Mouse (Mus musculus) C2C12 (cell line): ENCODE results near the gene Tmcc3. TPM values are rescaled to one million over a fixed set of nuclear protein-coding genes. Genes with fewer than 3 reads are reported as not detected.

Experiments used
- H3K27me3 ChIP-seq: one replicate; pipeline ENCODE4 v1.6.1; 2011; ENCODE audit not compliant: control insufficient read depth, insufficient read depth, insufficient read length
- H3K36me3 ChIP-seq: one replicate; pipeline ENCODE4 v1.6.1; 2011; ENCODE audit not compliant: control insufficient read depth, insufficient read depth
- H3K4me3 ChIP-seq: one replicate; pipeline ENCODE4 v1.5.1; 2011; ENCODE audit warnings: mild to moderate bottlenecking, control low read depth; ENCODE audit not compliant: poor library complexity, insufficient read depth, severe bottlenecking
- H3K79me2 ChIP-seq: one replicate; pipeline ENCODE4 v1.6.1; 2011; ENCODE audit not compliant: control insufficient read depth, insufficient read depth
- H3K79me3 ChIP-seq: one replicate; pipeline ENCODE4 v1.6.1; 2011; ENCODE audit warnings: low read depth, control low read depth
- H3ac ChIP-seq: one replicate; pipeline ENCODE3; 2011; ENCODE audit warnings: low read depth; ENCODE audit not compliant: control insufficient read depth, insufficient read length
- CEBPB ChIP-seq: IDR thresholded peaks from one replicate; pipeline ENCODE4 v1.6.1; 2011; ENCODE audit warnings: low read depth, mild to moderate bottlenecking, control low read depth, moderate library complexity
- CTCF ChIP-seq: IDR thresholded peaks from one replicate; pipeline ENCODE4 v1.5.1; 2011; ENCODE audit not compliant: control insufficient read depth, insufficient read depth, insufficient read length
- FOSL1 ChIP-seq: IDR thresholded peaks from one replicate; pipeline ENCODE4 v1.8.0; 2011; ENCODE audit warnings: mild to moderate bottlenecking, low read length; ENCODE audit not compliant: poor library complexity, insufficient read depth, severe bottlenecking
- MAX ChIP-seq: IDR thresholded peaks from one replicate; pipeline ENCODE4 v1.6.1; 2011; ENCODE audit warnings: mild to moderate bottlenecking, control low read depth
- MYOD1 ChIP-seq: IDR thresholded peaks from one replicate; pipeline ENCODE4 v1.6.1; 2011; ENCODE audit warnings: low read depth; ENCODE audit not compliant: control insufficient read depth, insufficient read length
- MYOG ChIP-seq: IDR thresholded peaks from one replicate; pipeline ENCODE4 v1.6.1; 2011; ENCODE audit not compliant: control insufficient read depth, insufficient read length; ENCODE audit errors: extremely low read depth
- USF1 ChIP-seq: IDR thresholded peaks from one replicate; pipeline ENCODE4 v1.6.1; 2011; ENCODE audit warnings: low read depth, mild to moderate bottlenecking, control low read depth, moderate library complexity
- polyA plus RNA-seq: library from polyadenylated mRNA; unstranded; fragments of >200 nt; fragmentation: generic; extraction: Trizol; gene quantifications from one replicate; pipeline ENCODE4 v1.2.1, GENCODE M21; 2012; ENCODE audit warnings: missing spikeins

The Tmcc3 gene
- polyA plus RNA-seq, 1 experiment = 3.5 TPM

GRCm38 (mm10) chr10:94458690-94459089 is 146.9 kb downstream of the Tmcc3 start:
- no peaks in the 10 kb centered on the region for H3K36me3 ChIP-seq
- no peak for TF ChIP-seq FOSL1
- peak; percentile 51 for TF ChIP-seq MYOD1
- H3K27me3 ChIP-seq = no peaks in the 10 kb centered on the region

GRCm38 (mm10) chr10:94461378-94461777 is 149.6 kb downstream of the Tmcc3 start:
- Histone ChIP-seq H3K36me3 (no peaks in the 10 kb centered on the region), H3K4me3 (no peak overlapping the region), H3K79me2 (no peaks in the 10 kb centered on the region), H3K27me3 (no peaks in the 10 kb centered on the region), H3K79me3 (no peaks in the 10 kb centered on the region), H3ac (no peak overlapping the region)
- no peak for TF ChIP-seq MAX

More at GRCm38 (mm10) chr10:94458690-94459089, 146.9 kb downstream of the Tmcc3 start:
- Histone ChIP-seq H3K79me3 (no peaks in the 10 kb centered on the region), H3K79me2 (no peaks in the 10 kb centered on the region), H3K4me3 (no peak overlapping the region), H3ac (no peak overlapping the region)

GRCm38 (mm10) chr10:94461871-94462270 is 150.1 kb downstream of the Tmcc3 start:
- Histone ChIP-seq H3K79me3 (no peaks in the 10 kb centered on the region), H3K4me3 (no peak overlapping the region), H3ac (no peak overlapping the region), H3K79me2 (no peaks in the 10 kb centered on the region), H3K36me3 (no peaks in the 10 kb centered on the region), H3K27me3 (no peaks in the 10 kb centered on the region)
- TF ChIP-seq MYOG = no peak
- TF ChIP-seq USF1 = no peak
- no peak for TF ChIP-seq MAX
- TF ChIP-seq FOSL1 = no peak
- no peak for TF ChIP-seq MYOD1
- TF ChIP-seq CEBPB = no peak
- TF ChIP-seq CTCF = no peak

GRCm38 (mm10) chr10:94462386-94463064 is 150.8 kb downstream of the Tmcc3 start:
- TF ChIP-seq CEBPB (no peak), FOSL1 (no peak)
- no peak overlapping the region for H3ac ChIP-seq
- H3K79me2 ChIP-seq = no peaks in the 10 kb centered on the region
- H3K4me3 ChIP-seq = no peak overlapping the region
- H3K27me3 ChIP-seq = no peaks in the 10 kb centered on the region
- H3K79me3 ChIP-seq = no peaks in the 10 kb centered on the region
- no peaks in the 10 kb centered on the region for H3K36me3 ChIP-seq

- TF ChIP-seq MYOD1 = no peak
- TF ChIP-seq MAX = no peak
- TF ChIP-seq USF1 = no peak
- no peak for TF ChIP-seq CTCF
- TF ChIP-seq FOSL1 = no peak
- TF ChIP-seq MYOG = no peak
- TF ChIP-seq CEBPB = no peak
- Histone ChIP-seq H3K4me3 (no peak overlapping the region), H3K79me3 (no peaks in the 10 kb centered on the region), H3K79me2 (no peaks in the 10 kb centered on the region), H3ac (no peak overlapping the region), H3K27me3 (no peaks in the 10 kb centered on the region), H3K36me3 (no peaks in the 10 kb centered on the region)
Observed at GRCm38 (mm10) chr10:94463410-94463809, 151.7 kb downstream of the Tmcc3 start.

- TF ChIP-seq CTCF = no peak
- TF ChIP-seq USF1 = no peak
- TF ChIP-seq MAX = no peak
- no peak for TF ChIP-seq FOSL1
- TF ChIP-seq MYOD1 = no peak
- no peak for TF ChIP-seq CEBPB
- TF ChIP-seq MYOG = no peak
- Histone ChIP-seq H3K79me3 (no peaks in the 10 kb centered on the region), H3K4me3 (no peak overlapping the region), H3K36me3 (no peaks in the 10 kb centered on the region), H3K79me2 (no peaks in the 10 kb centered on the region), H3K27me3 (no peaks in the 10 kb centered on the region), H3ac (no peak overlapping the region)
Observed at GRCm38 (mm10) chr10:94465646-94466045, 153.9 kb downstream of the Tmcc3 start.
